ENCODE assay signal across 5 mouse cellular contexts in the genomic region with DNA sequence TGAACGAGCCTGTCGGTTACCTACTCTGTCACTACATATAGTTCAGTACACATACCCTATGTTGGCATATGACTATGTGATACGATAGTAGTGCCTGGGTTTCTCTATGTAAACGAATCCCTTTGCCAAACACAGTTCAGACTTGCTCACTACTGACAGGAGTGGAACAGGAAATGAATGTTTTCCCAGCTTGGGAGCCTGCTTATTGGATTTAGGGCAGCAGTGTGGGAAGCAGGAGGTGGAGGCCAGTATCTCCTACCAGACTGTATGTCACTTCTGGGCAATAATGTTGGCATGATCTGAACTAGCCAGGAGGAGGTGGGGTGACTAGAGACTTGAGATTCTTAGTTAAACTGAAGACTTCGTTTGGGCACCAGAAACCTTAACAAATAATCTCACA. TPM values are rescaled to one million over a fixed set of nuclear protein-coding genes. Genes with fewer than 3 reads are reported as not detected.
"Had no signal": no experiment of that assay in that cellular context is flagged by ENCODE, and none has a peak within 500 bp of the region (broad histone marks: within the 10 kb centered on the region; RNA-seq: fewer than 3 reads in every experiment).

No protein-coding gene starts in this region.

RNA-seq across cellular contexts. Expression of gene Zfp987, which starts 32.3 kb away (rescaled TPM):
- polyA plus RNA-seq: neural tube, embryonic 13.5 days; neural tube, embryonic 15.5 days; small intestine, adult 2 months; spleen, adult 2 months; thymus, adult 2 months had no signal
